Mouse (Mus musculus) adrenal gland, adult 18-20 months (tissue): ENCODE results near the gene Dcaf8. TPM values are rescaled to one million over a fixed set of nuclear protein-coding genes. Genes with fewer than 3 reads are reported as not detected.
"Not testable (repeated sequence)": the region's sequence is repeated elsewhere in the genome, so short reads cannot be mapped to it uniquely, and the experiment has no call there.

Experiments
- DNase-seq, 2 experiments: peaks; one replicate each; pipeline ENCODE4 v3.0.0; 2021 to 2022; ENCODE audit warnings: low spot score in 2 of 2
- total RNA-seq, 2 experiments: library from RNA; stranded (reverse); gene quantifications; 1 replicate in 1 of 2; 2 replicates in 1 of 2; pipeline ENCODE4 v1.2.3; 2021

Dcaf8 gene
- total RNA-seq, 2 experiments from 2014 or later, result 98.5 to 125 TPM

- DNase-seq, result no peak
Observed at GRCm38 (mm10) chr1:172214748-172215147, 66.9 kb downstream of the Dcaf8 start.

- peak; percentile 94 to 97 for DNase-seq
Observed at GRCm38 (mm10) chr1:172217148-172217547, 69.3 kb downstream of the Dcaf8 start.

GRCm38 (mm10) chr1:172218164-172218910 is 70.5 kb downstream of the Dcaf8 start:
- DNase-seq, result no peak

- no peak for DNase-seq
Observed at GRCm38 (mm10) chr1:172219451-172220406, 71.8 kb downstream of the Dcaf8 start, which contains the start of gene Casq1. Casq1 (minus strand) TSS chr1:172219868.

- peak in 1 of 2 experiments; percentile 36 for DNase-seq
Observed at GRCm38 (mm10) chr1:172220414-172220813, 72.5 kb downstream of the Dcaf8 start.

- no peak for DNase-seq
Observed at GRCm38 (mm10) chr1:172221297-172222063, 73.6 kb downstream of the Dcaf8 start.

GRCm38 (mm10) chr1:172228209-172228608 is 80.3 kb downstream of the Dcaf8 start:
- DNase-seq, result no peak

- no peak for DNase-seq
Observed at GRCm38 (mm10) chr1:172229215-172229614, 81.3 kb downstream of the Dcaf8 start.

- DNase-seq, result no peak
Observed at GRCm38 (mm10) chr1:172240945-172241708, 93.2 kb downstream of the Dcaf8 start.

- DNase-seq, result no peak
Observed at GRCm38 (mm10) chr1:172242401-172242800, 94.5 kb downstream of the Dcaf8 start.

GRCm38 (mm10) chr1:172243547-172244205 is 95.8 kb downstream of the Dcaf8 start:
- no peak for DNase-seq

GRCm38 (mm10) chr1:172244645-172245044 is 96.8 kb downstream of the Dcaf8 start:
- DNase-seq, result not testable (repeated sequence)

Other genes starting within 250 kb of the Dcaf8 start
- under 1 TPM; 0.30 to 0.35 TPM for gene Slamf6, start 230.6 kb upstream of the Dcaf8 start, total RNA-seq
- gene Vangl2, start 119.6 kb upstream of the Dcaf8 start, total RNA-seq, result 1 to 10 TPM; 1.6 to 1.7 TPM
- gene Nhlh1, start 90.5 kb upstream of the Dcaf8 start, total RNA-seq, result not detected
- gene Copa, start 65.6 kb upstream of the Dcaf8 start, total RNA-seq, result 100 to 1,000 TPM; 168 to 183 TPM
- 10 to 100 TPM; 79.5 to 94.9 TPM for gene Ncstn, start 65.3 kb upstream of the Dcaf8 start, total RNA-seq
- gene Pex19, start 21.3 kb upstream of the Dcaf8 start, total RNA-seq, result 100 to 1,000 TPM; 121 to 130 TPM
- gene Pea15a, start 58.7 kb downstream of the Dcaf8 start, total RNA-seq, result 10 to 100 TPM; 55.2 to 72.6 TPM
- 1 to 10 TPM in 1 of 2 experiments, under 1 TPM in 1; 0.66 to 1.9 TPM for gene Casq1, start 71.8 kb downstream of the Dcaf8 start, total RNA-seq
- 1 to 10 TPM in 1 of 2 experiments, under 1 TPM in 1; 0.42 to 3.7 TPM for gene Atp1a4, start 110.3 kb downstream of the Dcaf8 start, total RNA-seq
- 10 to 100 TPM; 20.8 to 27.8 TPM for gene Igsf8, start 113.6 kb downstream of the Dcaf8 start, total RNA-seq
- gene Atp1a2, start 150.0 kb downstream of the Dcaf8 start, total RNA-seq, result 100 to 1,000 TPM; 128 to 221 TPM
- under 1 TPM in 1 of 2 experiments, not detected in 1; 0.22 TPM for gene Kcnj9, start 181.2 kb downstream of the Dcaf8 start, total RNA-seq
- 1 to 10 TPM; 1.3 to 1.5 TPM for gene Kcnj10, start 193.1 kb downstream of the Dcaf8 start, total RNA-seq
- 10 to 100 TPM in 1 of 2 experiments, 1 to 10 TPM in 1; 9.3 to 11.5 TPM for gene Pigm, start 228.5 kb downstream of the Dcaf8 start, total RNA-seq